Mouse (Mus musculus): ENCODE data around the gene Gm5148. TPM values are rescaled to one million over a fixed set of nuclear protein-coding genes. Genes with fewer than 3 reads are reported as not detected.

The Gm5148 gene
- polyA plus RNA-seq, 1 experiment: 5.8 TPM

GRCm38 (mm10) chr3:37673513-37674261 is 50.6 kb downstream of the Gm5148 start:
- no peaks in the 10 kb centered on the region for H3K36me3 ChIP-seq (ENCODE audit: control insufficient read depth, insufficient read depth)
- no peaks in the 10 kb centered on the region for H3K79me3 ChIP-seq (ENCODE audit: low read depth)
- H3ac ChIP-seq (ENCODE audit: control insufficient read depth, insufficient read length, low read depth): no peak overlapping the region
- H3K4me3 ChIP-seq (ENCODE audit: insufficient read depth, poor library complexity, severe bottlenecking): no peak overlapping the region
- no peak for TF ChIP-seq MYOG (IDR thresholded peaks at IDR 0.05; ENCODE audit: control insufficient read depth, extremely low read depth, insufficient read length)
- TF ChIP-seq FOSL1 (IDR thresholded peaks at IDR 0.05; ENCODE audit: insufficient read depth, low read length, poor library complexity, severe bottlenecking): no peak
- TF ChIP-seq CTCF (IDR thresholded peaks at IDR 0.05; ENCODE audit: control insufficient read depth, insufficient read depth, insufficient read length): no peak
- TF ChIP-seq MYOD1 (IDR thresholded peaks at IDR 0.05; ENCODE audit: control insufficient read depth, insufficient read length, low read depth): no peak
- TF ChIP-seq USF1 (IDR thresholded peaks at IDR 0.05; ENCODE audit: low read depth): no peak
- TF ChIP-seq MAX (IDR thresholded peaks at IDR 0.05): no peak
- TF ChIP-seq CEBPB (IDR thresholded peaks at IDR 0.05; ENCODE audit: low read depth): no peak
- H3K79me2 ChIP-seq (ENCODE audit: control insufficient read depth, insufficient read depth): no peaks in the 10 kb centered on the region
- no peaks in the 10 kb centered on the region for H3K27me3 ChIP-seq (ENCODE audit: control insufficient read depth, insufficient read depth, insufficient read length)

GRCm38 (mm10) chr3:37672266-37673040 is 51.8 kb downstream of the Gm5148 start:
- Histone ChIP-seq H3K79me3 (ENCODE audit: low read depth) (no peaks in the 10 kb centered on the region), H3K27me3 (ENCODE audit: control insufficient read depth, insufficient read depth, insufficient read length) (no peaks in the 10 kb centered on the region), H3ac (ENCODE audit: control insufficient read depth, insufficient read length, low read depth) (no peak overlapping the region), H3K79me2 (ENCODE audit: control insufficient read depth, insufficient read depth) (no peaks in the 10 kb centered on the region), H3K36me3 (ENCODE audit: control insufficient read depth, insufficient read depth) (no peaks in the 10 kb centered on the region), H3K4me3 (ENCODE audit: insufficient read depth, poor library complexity, severe bottlenecking) (no peak overlapping the region)
- TF ChIP-seq MYOD1 (IDR thresholded peaks at IDR 0.05; ENCODE audit: control insufficient read depth, insufficient read length, low read depth) (peak; percentile 85), MYOG (IDR thresholded peaks at IDR 0.05; ENCODE audit: control insufficient read depth, extremely low read depth, insufficient read length) (no peak)

GRCm38 (mm10) chr3:37669100-37669499 is 55.2 kb downstream of the Gm5148 start:
- no peaks in the 10 kb centered on the region for H3K79me2 ChIP-seq (ENCODE audit: control insufficient read depth, insufficient read depth)
- H3K4me3 ChIP-seq (ENCODE audit: insufficient read depth, poor library complexity, severe bottlenecking): no peak overlapping the region
- H3ac ChIP-seq (ENCODE audit: control insufficient read depth, insufficient read length, low read depth): no peak overlapping the region
- no peaks in the 10 kb centered on the region for H3K27me3 ChIP-seq (ENCODE audit: control insufficient read depth, insufficient read depth, insufficient read length)
- no peaks in the 10 kb centered on the region for H3K79me3 ChIP-seq (ENCODE audit: low read depth)
- no peaks in the 10 kb centered on the region for H3K36me3 ChIP-seq (ENCODE audit: control insufficient read depth, insufficient read depth)
- no peak for TF ChIP-seq MYOD1 (IDR thresholded peaks at IDR 0.05; ENCODE audit: control insufficient read depth, insufficient read length, low read depth)
- TF ChIP-seq USF1 (IDR thresholded peaks at IDR 0.05; ENCODE audit: low read depth): no peak
- no peak for TF ChIP-seq MYOG (IDR thresholded peaks at IDR 0.05; ENCODE audit: control insufficient read depth, extremely low read depth, insufficient read length)
- no peak for TF ChIP-seq CEBPB (IDR thresholded peaks at IDR 0.05; ENCODE audit: low read depth)
- no peak for TF ChIP-seq FOSL1 (IDR thresholded peaks at IDR 0.05; ENCODE audit: insufficient read depth, low read length, poor library complexity, severe bottlenecking)
- TF ChIP-seq CTCF (IDR thresholded peaks at IDR 0.05; ENCODE audit: control insufficient read depth, insufficient read depth, insufficient read length): no peak
- TF ChIP-seq MAX (IDR thresholded peaks at IDR 0.05): no peak

GRCm38 (mm10) chr3:37668652-37669051 is 55.6 kb downstream of the Gm5148 start:
- no peak overlapping the region for H3ac ChIP-seq (ENCODE audit: control insufficient read depth, insufficient read length, low read depth)
- TF ChIP-seq FOSL1 (IDR thresholded peaks at IDR 0.05; ENCODE audit: insufficient read depth, low read length, poor library complexity, severe bottlenecking) (no peak), MYOG (IDR thresholded peaks at IDR 0.05; ENCODE audit: control insufficient read depth, extremely low read depth, insufficient read length) (no peak), MYOD1 (IDR thresholded peaks at IDR 0.05; ENCODE audit: control insufficient read depth, insufficient read length, low read depth) (no peak), USF1 (IDR thresholded peaks at IDR 0.05; ENCODE audit: low read depth) (no peak), CEBPB (IDR thresholded peaks at IDR 0.05; ENCODE audit: low read depth) (no peak)
- H3K79me2 ChIP-seq (ENCODE audit: control insufficient read depth, insufficient read depth): no peaks in the 10 kb centered on the region
- H3K27me3 ChIP-seq (ENCODE audit: control insufficient read depth, insufficient read depth, insufficient read length): no peaks in the 10 kb centered on the region
- H3K79me3 ChIP-seq (ENCODE audit: low read depth): no peaks in the 10 kb centered on the region
- H3K36me3 ChIP-seq (ENCODE audit: control insufficient read depth, insufficient read depth): no peaks in the 10 kb centered on the region
- no peak overlapping the region for H3K4me3 ChIP-seq (ENCODE audit: insufficient read depth, poor library complexity, severe bottlenecking)

- no peak for TF ChIP-seq USF1 (IDR thresholded peaks at IDR 0.05; ENCODE audit: low read depth)
- no peak for TF ChIP-seq CTCF (IDR thresholded peaks at IDR 0.05; ENCODE audit: control insufficient read depth, insufficient read depth, insufficient read length)
- TF ChIP-seq FOSL1 (IDR thresholded peaks at IDR 0.05; ENCODE audit: insufficient read depth, low read length, poor library complexity, severe bottlenecking): no peak
- no peak for TF ChIP-seq MYOG (IDR thresholded peaks at IDR 0.05; ENCODE audit: control insufficient read depth, extremely low read depth, insufficient read length)
- no peak for TF ChIP-seq MAX (IDR thresholded peaks at IDR 0.05)
- no peak for TF ChIP-seq MYOD1 (IDR thresholded peaks at IDR 0.05; ENCODE audit: control insufficient read depth, insufficient read length, low read depth)
- no peak overlapping the region for H3ac ChIP-seq (ENCODE audit: control insufficient read depth, insufficient read length, low read depth)
Measured at GRCm38 (mm10) chr3:37667736-37668135, 56.6 kb downstream of the Gm5148 start.

More at GRCm38 (mm10) chr3:37667736-37668135, 56.6 kb downstream of the Gm5148 start:
- Histone ChIP-seq H3K36me3 (ENCODE audit: control insufficient read depth, insufficient read depth) (no peaks in the 10 kb centered on the region), H3K4me3 (ENCODE audit: insufficient read depth, poor library complexity, severe bottlenecking) (no peak overlapping the region), H3K79me3 (ENCODE audit: low read depth) (no peaks in the 10 kb centered on the region), H3K27me3 (ENCODE audit: control insufficient read depth, insufficient read depth, insufficient read length) (no peaks in the 10 kb centered on the region), H3K79me2 (ENCODE audit: control insufficient read depth, insufficient read depth) (no peaks in the 10 kb centered on the region)

All from C2C12 (cell line).